Mouse (Mus musculus): ENCODE measurements at regions not wholly inside any gene's neighbourhood (a gene's known extent, or its start where the extent isn't known, plus 50 kb on each side); places are given as distances from the start of the nearest gene placed in this dataset.

GRCm38 (mm10) chr5:149815879-149816278 lies 137.8 kb downstream of the B3glct start:
- Histone ChIP-seq H3K4me3 (ENCODE audit: insufficient read depth, low read length) (no peak overlapping the region), H3K27ac (ENCODE audit: insufficient read depth, low read length) (no peak overlapping the region), H3K4me1 (ENCODE audit: control insufficient read depth, insufficient read depth, low read length) (no peaks in the 10 kb centered on the region)
- no peak for TF ChIP-seq POLR2A (IDR thresholded peaks at IDR 0.05; ENCODE audit: low read depth, low read length)
- peak; percentile 84 for TF ChIP-seq CTCF (IDR thresholded peaks at IDR 0.05; ENCODE audit: borderline replicate concordance, insufficient read depth, low read length)

GRCm38 (mm10) chr5:149818812-149819211 lies 140.8 kb downstream of the B3glct start:
- no peak for TF ChIP-seq POLR2A (IDR thresholded peaks at IDR 0.05; ENCODE audit: low read depth, low read length)
- TF ChIP-seq CTCF (IDR thresholded peaks at IDR 0.05; ENCODE audit: borderline replicate concordance, insufficient read depth, low read length) = no peak
- Histone ChIP-seq H3K27ac (ENCODE audit: insufficient read depth, low read length) (no peak overlapping the region), H3K4me3 (ENCODE audit: insufficient read depth, low read length) (no peak overlapping the region), H3K4me1 (ENCODE audit: control insufficient read depth, insufficient read depth, low read length) (no peaks in the 10 kb centered on the region)

GRCm38 (mm10) chr5:149823821-149824220 lies 145.8 kb downstream of the B3glct start:
- no peaks in the 10 kb centered on the region for H3K4me1 ChIP-seq (ENCODE audit: control insufficient read depth, insufficient read depth, low read length)
- H3K4me3 ChIP-seq (ENCODE audit: insufficient read depth, low read length) = no peak overlapping the region
- TF ChIP-seq CTCF (IDR thresholded peaks at IDR 0.05; ENCODE audit: borderline replicate concordance, insufficient read depth, low read length) = no peak
- TF ChIP-seq POLR2A (IDR thresholded peaks at IDR 0.05; ENCODE audit: low read depth, low read length) = no peak
- H3K27ac ChIP-seq (ENCODE audit: insufficient read depth, low read length) = no peak overlapping the region

- H3K4me1 ChIP-seq (ENCODE audit: control insufficient read depth, insufficient read depth, low read length) = no peaks in the 10 kb centered on the region
- no peak overlapping the region for H3K4me3 ChIP-seq (ENCODE audit: insufficient read depth, low read length)
- no peak for TF ChIP-seq CTCF (IDR thresholded peaks at IDR 0.05; ENCODE audit: borderline replicate concordance, insufficient read depth, low read length)
Observed at GRCm38 (mm10) chr5:149827599-149827998, 149.6 kb downstream of the B3glct start.

GRCm38 (mm10) chr5:149831122-149831861 lies 153.3 kb downstream of the B3glct start:
- no peak overlapping the region for H3K27ac ChIP-seq (ENCODE audit: insufficient read depth, low read length)
- H3K4me3 ChIP-seq (ENCODE audit: insufficient read depth, low read length) = peak overlapping the region; percentile 31
- no peaks in the 10 kb centered on the region for H3K4me1 ChIP-seq (ENCODE audit: control insufficient read depth, insufficient read depth, low read length)
- TF ChIP-seq CTCF (IDR thresholded peaks at IDR 0.05; ENCODE audit: borderline replicate concordance, insufficient read depth, low read length) (peak; percentile 99), POLR2A (IDR thresholded peaks at IDR 0.05; ENCODE audit: low read depth, low read length) (no peak)

More at GRCm38 (mm10) chr5:149827599-149827998, 149.6 kb downstream of the B3glct start:
- H3K27ac ChIP-seq (ENCODE audit: insufficient read depth, low read length) = no peak overlapping the region

- no peaks in the 10 kb centered on the region for H3K4me1 ChIP-seq (ENCODE audit: control insufficient read depth, insufficient read depth, low read length)
- no peak overlapping the region for H3K4me3 ChIP-seq (ENCODE audit: insufficient read depth, low read length)
- TF ChIP-seq POLR2A (IDR thresholded peaks at IDR 0.05; ENCODE audit: low read depth, low read length) (no peak), CTCF (IDR thresholded peaks at IDR 0.05; ENCODE audit: borderline replicate concordance, insufficient read depth, low read length) (no peak)
- no peak overlapping the region for H3K27ac ChIP-seq (ENCODE audit: insufficient read depth, low read length)
Observed at GRCm38 (mm10) chr5:149837379-149837778, 159.3 kb downstream of the B3glct start.

- Histone ChIP-seq H3K4me3 (ENCODE audit: insufficient read depth, low read length) (no peak overlapping the region), H3K4me1 (ENCODE audit: control insufficient read depth, insufficient read depth, low read length) (no peaks in the 10 kb centered on the region), H3K27ac (ENCODE audit: insufficient read depth, low read length) (no peak overlapping the region)
- no peak for TF ChIP-seq CTCF (IDR thresholded peaks at IDR 0.05; ENCODE audit: borderline replicate concordance, insufficient read depth, low read length)
- TF ChIP-seq POLR2A (IDR thresholded peaks at IDR 0.05; ENCODE audit: low read depth, low read length) = no peak
Observed at GRCm38 (mm10) chr5:149842491-149842890, 164.5 kb downstream of the B3glct start.

- TF ChIP-seq CTCF (IDR thresholded peaks at IDR 0.05; ENCODE audit: borderline replicate concordance, insufficient read depth, low read length) (no peak), POLR2A (IDR thresholded peaks at IDR 0.05; ENCODE audit: low read depth, low read length) (no peak)
- Histone ChIP-seq H3K27ac (ENCODE audit: insufficient read depth, low read length) (no peak overlapping the region), H3K4me3 (ENCODE audit: insufficient read depth, low read length) (no peak overlapping the region), H3K4me1 (ENCODE audit: control insufficient read depth, insufficient read depth, low read length) (no peaks in the 10 kb centered on the region)
Observed at GRCm38 (mm10) chr5:149843310-149843709, 165.3 kb downstream of the B3glct start.

GRCm38 (mm10) chr5:149845256-149845655 lies 167.2 kb downstream of the B3glct start:
- Histone ChIP-seq H3K27ac (ENCODE audit: insufficient read depth, low read length) (no peak overlapping the region), H3K4me3 (ENCODE audit: insufficient read depth, low read length) (no peak overlapping the region), H3K4me1 (ENCODE audit: control insufficient read depth, insufficient read depth, low read length) (no peaks in the 10 kb centered on the region)
- TF ChIP-seq CTCF (IDR thresholded peaks at IDR 0.05; ENCODE audit: borderline replicate concordance, insufficient read depth, low read length) = no peak
- no peak for TF ChIP-seq POLR2A (IDR thresholded peaks at IDR 0.05; ENCODE audit: low read depth, low read length)

GRCm38 (mm10) chr5:149848465-149848864 lies 170.0 kb upstream of the Rxfp2 start:
- Histone ChIP-seq H3K4me3 (ENCODE audit: insufficient read depth, low read length) (no peak overlapping the region), H3K4me1 (ENCODE audit: control insufficient read depth, insufficient read depth, low read length) (no peaks in the 10 kb centered on the region), H3K27ac (ENCODE audit: insufficient read depth, low read length) (no peak overlapping the region)
- TF ChIP-seq CTCF (IDR thresholded peaks at IDR 0.05; ENCODE audit: borderline replicate concordance, insufficient read depth, low read length) (no peak), POLR2A (IDR thresholded peaks at IDR 0.05; ENCODE audit: low read depth, low read length) (no peak)

All from embryonic fibroblast, embryonic 13.5 days (primary cell).